Mouse (Mus musculus): ENCODE measurements at regions not wholly inside any gene's neighbourhood (a gene's known extent, or its start where the extent isn't known, plus 50 kb on each side); places are given as distances from the start of the nearest gene placed in this dataset.

- no peak for ATAC-seq (replicated peaks; ENCODE audit: low FRiP score, low TSS enrichment, poor library complexity, severe bottlenecking)
Measured at GRCm38 (mm10) chr8:34520664-34521063, 409.1 kb upstream of the Gm10131 start.

GRCm38 (mm10) chr8:34513459-34514090 is 402.0 kb upstream of the Gm10131 start:
- ATAC-seq (replicated peaks; ENCODE audit: low FRiP score, low TSS enrichment, poor library complexity, severe bottlenecking) = no peak

- no peak for ATAC-seq (replicated peaks; ENCODE audit: low FRiP score, low TSS enrichment, poor library complexity, severe bottlenecking)
Measured at GRCm38 (mm10) chr8:34505829-34506555, 394.5 kb upstream of the Gm10131 start.

- no peak for ATAC-seq (replicated peaks; ENCODE audit: low FRiP score, low TSS enrichment, poor library complexity, severe bottlenecking)
Measured at GRCm38 (mm10) chr8:34505102-34505501, 393.6 kb upstream of the Gm10131 start.

GRCm38 (mm10) chr8:34502606-34503162 is 391.1 kb upstream of the Gm10131 start:
- no peak for ATAC-seq (replicated peaks; ENCODE audit: low FRiP score, low TSS enrichment, poor library complexity, severe bottlenecking)

GRCm38 (mm10) chr8:34499196-34499595 is 387.7 kb upstream of the Gm10131 start:
- no peak for ATAC-seq (replicated peaks; ENCODE audit: low FRiP score, low TSS enrichment, poor library complexity, severe bottlenecking)

- ATAC-seq (replicated peaks; ENCODE audit: low FRiP score, low TSS enrichment, poor library complexity, severe bottlenecking) = no peak
Measured at GRCm38 (mm10) chr8:34496751-34497150, 385.2 kb upstream of the Gm10131 start.

GRCm38 (mm10) chr8:34495974-34496373 is 384.4 kb upstream of the Gm10131 start:
- ATAC-seq (replicated peaks; ENCODE audit: low FRiP score, low TSS enrichment, poor library complexity, severe bottlenecking) = no peak

- ATAC-seq (replicated peaks; ENCODE audit: low FRiP score, low TSS enrichment, poor library complexity, severe bottlenecking) = no peak
Measured at GRCm38 (mm10) chr8:34488746-34489400, 377.3 kb upstream of the Gm10131 start.

GRCm38 (mm10) chr8:34486433-34487096 is 375.0 kb upstream of the Gm10131 start:
- no peak for ATAC-seq (replicated peaks; ENCODE audit: low FRiP score, low TSS enrichment, poor library complexity, severe bottlenecking)

- ATAC-seq (replicated peaks; ENCODE audit: low FRiP score, low TSS enrichment, poor library complexity, severe bottlenecking) = no peak
Measured at GRCm38 (mm10) chr8:34485905-34486304, 374.4 kb upstream of the Gm10131 start.

GRCm38 (mm10) chr8:34485346-34485745 is 373.8 kb upstream of the Gm10131 start:
- ATAC-seq (replicated peaks; ENCODE audit: low FRiP score, low TSS enrichment, poor library complexity, severe bottlenecking) = no peak

GRCm38 (mm10) chr8:34484551-34485335 is 373.2 kb upstream of the Gm10131 start:
- ATAC-seq (replicated peaks; ENCODE audit: low FRiP score, low TSS enrichment, poor library complexity, severe bottlenecking) = 0 out of 2 replicates have a peak, but pooled peaks have one; percentile 41

GRCm38 (mm10) chr8:34483212-34483611 is 371.7 kb upstream of the Gm10131 start:
- ATAC-seq (replicated peaks; ENCODE audit: low FRiP score, low TSS enrichment, poor library complexity, severe bottlenecking) = no peak

- no peak for ATAC-seq (replicated peaks; ENCODE audit: low FRiP score, low TSS enrichment, poor library complexity, severe bottlenecking)
Measured at GRCm38 (mm10) chr8:34482676-34483075, 371.1 kb upstream of the Gm10131 start.

GRCm38 (mm10) chr8:34480496-34480895 is 369.0 kb upstream of the Gm10131 start:
- ATAC-seq (replicated peaks; ENCODE audit: low FRiP score, low TSS enrichment, poor library complexity, severe bottlenecking) = no peak

- ATAC-seq (replicated peaks; ENCODE audit: low FRiP score, low TSS enrichment, poor library complexity, severe bottlenecking) = no peak
Measured at GRCm38 (mm10) chr8:34478891-34479290, 367.4 kb upstream of the Gm10131 start.

- no peak for ATAC-seq (replicated peaks; ENCODE audit: low FRiP score, low TSS enrichment, poor library complexity, severe bottlenecking)
Measured at GRCm38 (mm10) chr8:34478465-34478864, 366.9 kb upstream of the Gm10131 start.

GRCm38 (mm10) chr8:34476146-34476820 is 364.7 kb upstream of the Gm10131 start:
- no peak for ATAC-seq (replicated peaks; ENCODE audit: low FRiP score, low TSS enrichment, poor library complexity, severe bottlenecking)
